Mouse (Mus musculus) forelimb bud, embryonic 11.5 days (tissue): ENCODE results near the gene Pstk.
"Not testable (repeated sequence)": the region's sequence is repeated elsewhere in the genome, so short reads cannot be mapped to it uniquely, and the experiment has no call there.

Source experiments
- DNase-seq: peaks from one replicate; pipeline ENCODE4 v3.0.0-alpha.2; 2012; ENCODE audit warnings: low read depth, low spot score

Gene Pstk

DNA sequence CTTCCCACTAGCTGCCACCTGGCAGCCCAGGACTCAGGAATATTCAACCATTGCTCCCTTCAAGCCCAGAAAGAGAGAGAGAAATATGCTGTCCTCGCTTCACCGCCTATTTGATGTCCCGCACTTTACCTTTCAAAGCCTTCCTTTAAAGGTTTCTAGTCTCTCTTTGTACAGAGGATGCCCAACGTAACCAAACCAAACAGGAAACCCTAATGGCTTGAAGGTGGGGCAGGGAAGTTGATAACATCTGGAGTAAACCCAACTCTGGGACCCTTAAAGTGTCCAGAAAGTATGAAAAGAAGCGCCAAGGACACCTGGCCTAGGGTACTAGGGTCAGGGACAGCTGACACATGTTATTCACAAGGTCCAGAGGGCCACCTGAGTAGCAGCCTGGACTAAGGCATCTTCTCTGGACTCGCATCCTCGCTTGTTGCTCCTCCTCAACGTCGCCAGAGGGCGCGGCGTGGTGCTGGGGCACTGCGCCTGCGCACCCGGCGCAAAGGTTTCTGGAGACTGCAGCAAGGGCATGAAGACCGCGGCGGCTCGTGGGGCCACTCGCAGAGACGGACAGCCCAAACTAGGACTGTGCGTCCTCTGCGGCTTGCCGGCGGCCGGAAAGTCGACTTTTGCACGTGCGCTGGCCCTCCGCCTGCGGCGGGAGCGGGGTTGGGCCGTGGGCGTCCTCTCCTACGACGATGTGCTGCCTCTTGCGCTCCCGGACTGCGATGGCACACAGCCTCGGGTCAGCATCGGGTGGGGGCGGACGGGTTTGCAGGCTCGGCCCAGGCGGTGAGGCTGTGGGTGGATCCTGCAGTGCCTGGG is at the start of gene Pstk:
Gene Pstk (plus strand): TSS at position 494 of the 822 bp plus-strand sequence.
- peak; percentile 94 for DNase-seq

DNA sequence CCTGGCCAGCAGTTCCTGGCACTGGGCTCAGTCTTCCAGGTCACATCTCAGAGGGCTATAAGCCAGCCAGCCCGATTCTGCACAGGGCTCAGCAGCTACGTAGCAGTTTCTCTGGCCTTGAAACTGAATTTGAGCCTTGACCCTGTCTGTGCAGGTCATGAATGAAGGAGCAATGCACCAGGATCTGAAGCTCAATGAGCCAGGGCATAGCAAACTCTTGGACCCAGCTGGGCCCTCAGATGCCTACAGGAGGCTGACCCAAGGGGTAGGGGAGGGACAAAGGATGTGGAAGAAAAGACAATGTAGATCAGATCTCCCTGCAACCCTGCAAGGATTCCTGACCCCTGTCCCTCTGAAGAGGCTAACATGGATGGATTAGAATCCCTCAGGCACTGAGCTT is 48.7 kb upstream of the Pstk start, which contains the start of gene Cuzd1:
Gene Cuzd1 (minus strand): TSS at position 101 of the 400 bp plus-strand sequence.
- DNase-seq = no peak

DNA sequence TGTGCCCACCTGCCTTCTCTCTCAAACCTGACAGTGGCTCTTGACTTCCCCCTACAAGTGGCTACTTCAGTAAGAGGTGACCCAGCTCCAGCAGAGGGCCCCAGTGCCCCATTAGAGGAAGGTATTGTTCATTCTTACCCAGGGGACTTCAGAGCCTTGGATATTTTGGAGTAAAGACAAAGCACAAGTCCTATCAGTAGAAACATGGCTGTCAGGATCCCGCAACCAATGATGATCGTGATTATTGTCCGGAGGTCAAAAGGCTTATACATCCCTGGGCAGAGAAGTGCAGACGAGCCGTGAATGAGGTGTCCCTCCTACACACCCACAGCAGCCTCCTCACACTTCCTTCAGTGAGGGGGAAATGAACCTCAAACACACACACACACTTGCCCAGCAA is 43.9 kb upstream of the Pstk start:
- no peak for DNase-seq

DNA sequence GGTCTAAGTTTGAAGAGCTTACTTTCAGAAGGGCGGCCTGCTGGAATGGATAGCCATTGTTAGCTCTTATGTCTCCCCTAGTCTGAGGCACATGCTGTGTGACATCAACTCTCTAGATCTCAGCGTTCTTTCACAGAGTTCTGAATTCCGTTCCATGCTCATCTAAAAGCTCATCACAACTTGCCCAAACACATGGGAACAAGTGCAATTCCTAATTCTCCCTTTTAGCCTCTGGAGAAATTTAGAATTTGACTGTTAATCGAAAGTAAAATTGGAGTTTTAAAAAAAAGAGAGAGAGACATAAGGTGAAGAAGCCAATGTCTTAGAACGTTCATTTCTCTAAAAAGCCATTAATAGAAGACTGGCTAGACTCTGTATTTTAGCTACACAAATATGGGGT is 41.5 kb upstream of the Pstk start, which contains the start of gene Fam24b:
Gene Fam24b (minus strand): TSS at position 101 of the 400 bp plus-strand sequence.
- no peak for DNase-seq

DNA sequence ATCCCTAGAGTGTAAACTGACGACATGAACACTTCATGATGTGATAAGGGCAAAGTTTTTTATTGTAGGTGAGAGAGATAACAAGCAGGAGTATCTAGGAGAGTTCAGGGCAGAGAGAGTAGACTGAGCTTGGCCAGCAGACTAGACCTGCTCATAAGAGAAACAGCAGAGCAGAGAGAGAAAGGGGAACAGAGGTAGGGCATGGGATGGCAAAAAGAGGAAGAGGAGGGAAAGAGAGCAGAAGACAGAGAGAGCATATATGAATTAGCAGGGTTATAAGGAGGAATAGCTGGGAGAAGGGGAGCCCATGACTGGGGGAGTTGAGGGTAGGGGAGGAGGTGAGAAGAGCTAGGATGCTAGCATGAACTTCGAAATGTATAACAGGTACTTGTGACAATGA is 39.3 kb upstream of the Pstk start:
- DNase-seq = no peak

DNA sequence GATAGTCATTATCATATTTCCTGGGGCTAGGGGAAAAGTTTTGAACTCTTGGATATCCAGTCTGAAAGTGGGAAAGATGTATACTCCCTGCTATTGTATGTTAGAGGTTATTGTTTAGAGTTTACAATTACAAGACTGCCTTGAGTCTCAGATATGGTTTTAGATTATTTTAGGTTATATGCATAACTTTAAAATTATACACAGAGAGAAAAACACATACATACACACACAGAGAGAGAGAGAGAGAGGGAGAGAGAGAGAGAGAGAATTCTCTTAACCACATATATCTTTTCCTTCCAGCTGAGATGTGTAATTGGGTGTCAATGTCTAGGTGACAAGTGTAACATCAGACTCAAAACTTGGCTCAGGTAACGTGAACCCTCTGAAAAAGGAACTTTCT is 37.4 kb upstream of the Pstk start, which contains the start of gene Fam24a:
Gene Fam24a (plus strand): TSS at position 301 of the 400 bp plus-strand sequence.
- DNase-seq = no peak

DNA sequence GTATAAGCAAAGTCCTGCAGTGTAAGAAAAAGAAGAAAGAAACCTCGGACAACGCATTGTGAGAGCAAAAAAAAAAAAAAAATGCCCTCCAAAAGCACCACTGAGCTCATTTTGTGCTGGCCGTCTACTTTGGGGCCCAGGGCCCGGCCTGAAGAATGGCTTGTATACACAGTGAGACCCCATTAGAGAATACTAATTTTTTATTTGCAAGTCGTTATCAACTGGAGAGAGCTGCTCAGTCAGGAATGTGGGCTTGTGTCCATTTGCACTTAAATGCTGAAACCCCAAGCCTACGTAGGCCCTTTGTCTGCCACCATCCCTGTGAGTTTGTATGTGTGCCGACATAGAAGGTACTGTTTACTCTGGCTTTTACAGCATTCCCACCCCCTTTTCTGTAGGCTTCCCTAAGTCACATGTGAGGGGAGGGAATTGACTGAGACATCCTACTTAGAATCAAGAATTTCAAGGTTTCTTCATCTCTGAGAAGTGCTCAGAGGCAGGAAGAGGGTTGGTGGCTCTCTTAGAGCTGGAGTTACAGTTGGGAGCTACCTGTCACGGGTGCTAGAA is 33.4 kb upstream of the Pstk start:
- DNase-seq = no peak

DNA sequence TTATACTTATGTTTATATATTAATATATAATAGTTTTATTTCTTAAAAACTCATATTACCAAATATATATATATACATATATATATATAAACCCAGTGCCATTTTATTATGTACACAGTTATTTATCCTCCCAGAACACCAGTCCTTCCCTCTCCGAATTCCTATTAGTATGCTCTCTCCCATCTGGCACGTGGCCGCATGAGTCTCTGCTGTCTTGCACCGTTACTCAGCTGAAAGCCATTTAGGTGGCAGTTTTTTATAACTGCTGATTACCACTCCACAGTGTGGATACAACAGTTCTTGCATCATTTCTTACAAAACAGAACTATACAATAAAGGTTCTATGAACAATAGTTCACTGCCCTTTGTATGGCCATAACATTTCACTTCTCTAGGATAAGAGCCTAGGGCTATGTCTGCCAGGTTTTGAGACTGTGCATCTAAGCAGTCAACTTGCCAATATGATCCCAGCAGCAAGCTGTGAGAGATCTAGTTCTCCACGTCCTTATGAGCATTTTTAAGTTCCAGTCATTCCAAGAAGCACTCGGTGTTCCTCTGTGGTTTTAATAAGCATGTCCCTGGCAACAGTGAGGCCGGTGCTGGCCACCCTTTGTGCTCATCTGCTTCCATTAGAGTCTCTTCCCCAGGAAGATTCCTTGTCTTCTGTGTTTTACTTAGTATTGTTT is 24.9 kb upstream of the Pstk start:
- no peak for DNase-seq

DNA sequence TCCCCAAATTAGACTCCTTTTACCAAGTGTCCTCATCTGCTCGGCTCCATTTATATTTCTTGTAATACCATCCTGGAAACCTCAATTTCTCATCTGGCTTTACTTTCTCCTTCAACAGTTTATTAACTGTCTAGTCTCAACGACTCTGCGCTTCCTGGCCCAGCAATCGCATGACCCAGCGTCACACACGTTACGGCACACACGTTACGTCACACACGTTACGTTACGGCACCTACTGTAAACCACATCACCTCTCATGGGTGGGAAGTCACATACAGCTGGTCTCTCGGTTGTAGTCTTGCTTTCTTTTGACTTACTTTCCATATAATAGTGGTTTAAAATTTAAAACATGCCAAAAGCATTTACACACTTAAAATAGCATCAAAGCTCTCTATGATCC is 14.8 kb upstream of the Pstk start:
- DNase-seq = no peak

DNA sequence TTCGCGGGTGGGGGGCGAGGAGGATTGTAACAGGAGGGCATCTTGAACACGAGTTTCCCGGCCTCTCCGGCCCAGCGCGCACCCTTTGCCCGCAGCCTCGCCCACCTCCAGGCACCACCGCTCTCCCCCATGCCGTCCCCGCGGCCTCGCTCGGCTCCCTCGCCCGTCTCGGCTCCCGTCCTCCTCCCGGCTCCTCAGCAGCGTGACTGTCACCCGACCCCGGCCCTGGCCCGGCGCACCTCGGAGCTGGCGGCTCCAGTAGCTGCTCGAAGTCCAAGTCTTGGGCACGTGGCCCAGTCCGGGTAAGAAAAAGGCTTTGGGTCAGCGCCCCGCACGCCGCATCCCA is 8.7 kb upstream of the Pstk start:
- DNase-seq = no peak

DNA sequence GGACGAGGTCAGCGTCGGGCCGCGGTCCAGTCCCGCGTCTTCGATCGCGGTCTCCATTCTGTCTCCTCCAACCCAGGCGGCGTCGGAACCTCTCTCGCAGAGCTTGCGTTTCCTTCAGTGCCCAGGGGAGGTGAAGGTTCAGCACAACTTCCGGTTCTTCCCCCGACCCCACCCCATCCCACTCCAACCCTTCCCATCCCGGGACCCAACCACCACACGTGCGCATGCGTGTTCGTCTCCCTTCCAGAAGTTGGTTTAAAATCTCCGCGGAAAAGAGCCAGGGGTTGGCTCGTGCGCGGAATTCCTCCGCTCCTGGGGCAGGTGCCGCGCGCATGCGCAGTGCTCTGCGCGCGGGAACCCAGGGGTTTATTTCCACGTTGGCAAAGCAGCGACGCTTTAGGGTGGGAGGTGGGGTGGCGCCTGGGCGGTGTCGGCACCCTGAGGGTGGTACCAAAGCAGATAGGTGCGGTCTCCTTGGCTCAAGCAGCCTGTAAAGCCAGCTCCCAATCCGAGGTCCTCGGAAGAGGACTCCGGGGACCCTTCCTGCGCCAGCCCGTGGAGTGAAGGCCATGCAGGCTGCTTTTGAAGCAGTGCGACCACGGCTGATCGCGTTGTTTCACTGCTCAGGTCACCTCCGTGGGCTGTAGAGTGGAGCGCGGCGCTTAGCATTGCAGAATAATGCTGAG is 8.2 kb upstream of the Pstk start, which contains the start of gene 2310057M21Rik:
Gene 2310057M21Rik (minus strand): TSS at position 145 of the 686 bp plus-strand sequence.
- peak; percentile 99 for DNase-seq

DNA sequence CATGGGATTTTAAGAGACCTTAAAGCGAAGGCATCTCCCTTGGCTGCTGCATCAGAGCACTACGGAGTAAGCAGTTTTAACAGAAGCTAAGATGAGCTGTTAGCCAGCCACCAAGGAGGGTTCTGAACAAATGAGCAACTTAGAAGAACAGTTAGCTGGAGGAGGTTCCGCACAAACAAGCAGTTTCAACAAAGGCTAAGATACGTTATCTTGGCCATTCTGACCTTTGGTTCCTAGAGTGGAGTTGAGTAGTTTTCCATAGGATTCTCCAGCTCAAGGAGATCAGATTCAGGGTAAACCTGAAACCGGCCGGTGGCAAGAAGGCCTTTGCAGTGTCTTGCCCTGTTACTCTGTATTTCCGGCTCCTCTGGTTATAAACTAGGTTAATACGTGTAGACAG is 6.8 kb upstream of the Pstk start:
- DNase-seq = no peak

DNA sequence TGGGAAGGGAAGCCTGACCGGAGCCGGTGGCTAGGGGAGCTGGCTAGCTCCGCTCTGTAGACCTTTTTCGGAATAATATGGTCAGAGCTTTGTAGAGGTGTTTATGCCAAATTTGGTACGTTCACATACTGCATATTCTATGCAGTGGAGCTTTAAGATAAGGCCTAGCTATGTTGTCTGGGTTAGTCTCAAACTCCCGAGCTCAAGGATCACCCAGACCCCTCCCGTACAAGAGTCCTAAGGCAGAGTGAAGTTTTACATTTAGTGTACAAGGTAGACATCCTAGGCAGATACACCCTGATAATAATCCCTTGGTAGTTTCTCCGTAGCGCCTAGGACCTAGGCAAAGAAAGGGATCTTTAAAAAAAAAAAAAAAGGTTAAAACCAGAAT is 524 bp downstream of the Pstk start:
- DNase-seq = no peak

DNA sequence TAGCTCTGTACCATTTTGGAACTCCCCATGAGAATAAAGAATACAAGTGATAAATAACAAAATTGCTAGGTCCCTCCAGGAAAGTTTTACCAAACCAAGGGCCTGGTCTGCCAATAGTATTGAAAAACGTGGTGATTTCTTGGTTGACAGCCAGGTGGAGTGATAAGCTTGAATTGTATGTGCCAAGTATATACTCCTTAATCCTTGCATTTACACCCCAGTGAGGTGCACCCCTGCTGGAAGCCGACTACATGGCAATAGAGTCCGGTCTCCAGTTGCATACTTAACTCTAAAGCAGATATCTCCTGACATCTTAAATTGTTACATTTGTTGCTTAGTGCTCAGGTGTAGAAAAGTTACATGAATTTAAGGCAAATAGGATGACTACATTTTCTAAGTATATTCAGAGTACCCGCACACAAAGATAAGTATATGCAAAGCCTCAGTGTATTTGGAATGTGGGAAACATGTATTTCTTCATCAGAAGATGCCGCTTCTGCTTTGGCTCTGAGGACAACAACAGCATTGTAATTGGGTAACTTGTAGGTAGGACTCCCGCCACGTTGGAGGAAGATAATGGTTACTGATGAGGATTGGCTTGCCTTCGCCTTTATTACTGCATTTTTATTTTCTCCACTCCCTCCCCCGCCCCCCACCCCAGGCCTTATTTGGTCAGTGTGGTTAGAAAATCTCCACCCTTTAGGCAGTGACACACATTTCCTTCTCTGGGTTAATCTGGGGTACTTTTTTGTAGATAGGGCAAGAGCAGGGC is 1.1 kb downstream of the Pstk start:
- peak; percentile 10 for DNase-seq

DNA sequence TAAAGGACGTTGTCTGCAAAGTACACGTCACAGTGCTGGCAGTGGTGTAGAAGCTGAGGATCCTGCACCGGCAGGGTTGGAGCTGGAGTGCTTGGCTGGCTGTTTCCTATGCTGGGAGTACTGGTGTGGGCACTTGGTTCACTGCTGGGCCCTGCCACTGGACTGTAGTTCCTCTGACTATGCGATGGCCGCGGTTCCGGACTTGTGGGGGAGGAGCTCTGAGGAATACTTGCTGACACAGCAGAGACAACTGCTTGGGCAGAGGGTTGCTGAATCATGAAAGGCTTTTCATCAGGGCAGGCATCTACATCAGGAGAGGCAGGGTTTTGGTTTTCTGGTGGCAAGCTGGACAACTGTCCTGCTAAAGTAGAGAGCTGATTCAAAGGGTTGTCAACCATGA is 20.8 kb downstream of the Pstk start:
- DNase-seq = not testable (repeated sequence)

DNA sequence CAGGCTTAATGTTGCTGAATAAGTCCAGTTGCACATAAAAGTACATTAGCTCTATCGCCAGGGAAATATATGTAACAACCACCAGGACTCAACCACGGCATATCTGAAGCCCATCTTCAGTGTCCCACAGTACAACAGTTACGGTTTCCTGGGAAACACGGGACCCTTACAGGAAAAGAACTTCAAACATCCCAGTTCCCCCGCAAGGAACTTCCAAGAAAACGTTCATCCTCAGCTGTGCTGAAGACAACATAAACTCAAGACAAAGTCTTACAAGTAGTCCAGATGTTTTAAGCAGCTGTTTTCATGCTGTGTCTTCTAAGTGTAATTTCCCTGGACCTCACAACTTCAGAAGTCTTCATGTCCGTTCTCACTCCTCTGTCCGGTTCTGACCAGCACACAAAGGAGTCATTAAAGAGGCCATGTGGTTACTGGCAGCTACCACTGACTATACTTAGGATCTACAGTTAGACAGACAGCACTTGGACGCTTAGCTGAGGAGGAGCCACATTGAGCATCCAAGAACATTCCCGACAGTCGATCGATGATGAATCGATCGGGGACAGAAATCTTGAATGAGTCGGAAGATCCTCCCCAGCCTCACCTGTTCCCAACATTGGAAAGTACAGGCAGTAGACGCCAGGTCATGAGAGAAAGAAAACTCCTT is 38.5 kb downstream of the Pstk start:
- DNase-seq = peak; percentile 44

DNA sequence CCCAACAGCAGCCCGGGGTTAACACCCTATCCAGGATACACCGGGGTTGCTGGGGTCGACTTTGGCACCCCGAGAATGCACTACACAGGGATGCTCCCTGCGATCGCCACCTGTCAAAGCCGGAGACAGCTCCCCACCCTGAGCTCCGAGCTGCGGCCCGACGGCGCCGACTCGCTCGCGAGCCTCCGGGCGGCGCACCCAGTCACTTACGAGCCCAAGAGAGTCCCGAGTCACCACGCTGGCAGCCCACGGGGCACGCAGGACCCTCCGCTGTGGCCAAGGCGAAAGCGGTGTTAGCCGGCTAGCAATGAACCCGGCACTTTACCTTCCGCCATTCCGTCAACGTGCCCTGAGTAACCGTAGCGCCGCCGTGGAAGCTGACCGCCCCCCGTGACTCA is 39.0 kb downstream of the Pstk start:
- peak; percentile 11 for DNase-seq

DNA sequence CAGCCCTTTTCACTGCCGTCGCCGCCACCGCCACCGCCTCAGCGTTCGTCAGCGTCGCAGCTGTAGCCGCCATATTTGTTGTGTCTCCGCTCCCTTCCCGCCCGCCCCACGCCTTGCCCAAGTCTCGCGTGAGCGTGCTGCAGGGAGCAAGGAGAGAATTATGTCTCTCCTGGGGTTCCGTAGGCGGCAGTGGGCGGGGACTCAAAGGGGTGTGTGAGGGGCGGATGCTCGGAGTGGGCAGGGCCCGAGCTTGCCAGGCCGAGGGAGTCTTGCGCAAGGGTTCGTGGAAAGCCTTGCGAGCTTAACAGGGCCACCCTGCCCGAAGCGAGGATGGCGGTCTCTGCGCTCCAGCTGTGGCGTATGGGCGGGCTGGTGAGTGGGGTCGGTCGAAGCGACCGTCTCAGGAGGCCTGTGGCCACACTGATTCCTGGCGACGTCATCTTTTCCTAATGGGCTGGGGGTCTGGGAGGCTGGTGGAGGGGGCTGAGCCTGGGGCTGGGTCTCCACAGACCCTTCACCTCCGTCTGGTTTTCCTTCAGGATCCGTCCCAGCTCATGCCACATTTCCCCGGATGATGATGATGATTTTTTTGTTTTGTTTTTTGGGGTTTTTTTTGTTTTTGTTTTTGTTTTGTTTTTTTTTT is 39.6 kb downstream of the Pstk start, which contains the start of the genes Ikzf5 and Acadsb:
Gene Ikzf5 (minus strand): TSS at position 106 of the 643 bp plus-strand sequence.
Gene Acadsb (plus strand): TSS at position 186 of the 643 bp plus-strand sequence.
- DNase-seq = peak; percentile 97

DNA sequence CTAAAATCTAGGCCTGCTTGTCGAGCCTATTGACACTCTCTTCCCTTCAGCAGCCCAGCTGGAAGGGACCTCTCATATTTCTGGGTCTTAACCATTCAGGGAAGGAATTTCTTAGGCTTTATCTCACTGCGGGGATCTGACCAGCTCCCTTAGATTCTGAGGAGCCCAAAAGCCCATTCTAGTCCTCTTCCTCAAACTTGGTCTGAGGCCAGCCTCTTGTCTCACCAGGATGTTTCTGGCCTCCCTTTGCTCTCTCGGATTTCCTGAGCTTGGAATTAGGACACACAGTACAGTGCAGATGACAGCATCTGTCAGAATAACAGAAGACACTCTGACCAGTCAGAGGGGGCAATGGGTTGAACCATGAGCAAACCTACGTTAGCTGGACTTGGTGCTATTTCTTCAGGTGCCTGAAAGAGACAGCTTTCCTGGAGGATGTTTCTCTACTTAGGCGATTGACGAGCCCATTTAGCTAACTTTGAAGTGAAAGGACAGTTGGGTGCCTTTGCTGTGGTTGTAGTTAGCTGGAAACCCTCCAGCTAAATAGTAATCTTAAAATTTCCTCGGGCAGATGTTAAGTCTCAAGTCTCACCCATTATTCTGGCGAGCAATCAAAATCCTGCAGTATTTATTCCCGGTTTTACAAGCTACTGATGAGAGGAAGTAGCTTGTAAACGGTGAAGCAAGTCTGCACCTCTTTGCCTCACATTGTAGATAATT is 40.4 kb downstream of the Pstk start:
- peak; percentile 44 for DNase-seq
